Mouse (Mus musculus): ENCODE data around the gene Zfp239.
"Not testable (repeated sequence)": the region's sequence is repeated elsewhere in the genome, so short reads cannot be mapped to it uniquely, and the experiment has no call there.

Zfp239 gene

GRCm38 (mm10) chr6:117861848-117862247 is at the start of gene Zfp239:
Gene Zfp239 (plus strand): TSS chr6:117862100.
- DNase-seq (ENCODE audit: low spot score), result no peak

- no peak for DNase-seq (ENCODE audit: low spot score)
Measured at GRCm38 (mm10) chr6:117814681-117815080, 47.2 kb upstream of the Zfp239 start.

- DNase-seq (ENCODE audit: low spot score), result no peak
Measured at GRCm38 (mm10) chr6:117817108-117817541, 44.8 kb upstream of the Zfp239 start.

- no peak for DNase-seq (ENCODE audit: low spot score)
Measured at GRCm38 (mm10) chr6:117820327-117820726, 41.6 kb upstream of the Zfp239 start.

- DNase-seq (ENCODE audit: low spot score), result peak; percentile 83
Measured at GRCm38 (mm10) chr6:117825369-117825768, 36.5 kb upstream of the Zfp239 start.

GRCm38 (mm10) chr6:117828273-117828672 is 33.6 kb upstream of the Zfp239 start:
- DNase-seq (ENCODE audit: low spot score), result peak; percentile 82

- DNase-seq (ENCODE audit: low spot score), result peak; percentile 93
Measured at GRCm38 (mm10) chr6:117840686-117841510, 21.0 kb upstream of the Zfp239 start, which contains the start of gene Zfp637. Gene Zfp637 (plus strand): TSS chr6:117841180.

- DNase-seq (ENCODE audit: low spot score), result no peak
Measured at GRCm38 (mm10) chr6:117841511-117841955, 20.4 kb upstream of the Zfp239 start.

- no peak for DNase-seq (ENCODE audit: low spot score)
Measured at GRCm38 (mm10) chr6:117844597-117844996, 17.3 kb upstream of the Zfp239 start.

GRCm38 (mm10) chr6:117846671-117847070 is 15.2 kb upstream of the Zfp239 start:
- DNase-seq (ENCODE audit: low spot score), result not testable (repeated sequence)

- no peak for DNase-seq (ENCODE audit: low spot score)
Measured at GRCm38 (mm10) chr6:117847772-117848171, 14.1 kb upstream of the Zfp239 start.

GRCm38 (mm10) chr6:117848577-117848976 is 13.3 kb upstream of the Zfp239 start:
- DNase-seq (ENCODE audit: low spot score), result no peak

- no peak for DNase-seq (ENCODE audit: low spot score)
Measured at GRCm38 (mm10) chr6:117851747-117852146, 10.2 kb upstream of the Zfp239 start.

GRCm38 (mm10) chr6:117857990-117858389 is 3.9 kb upstream of the Zfp239 start:
- DNase-seq (ENCODE audit: low spot score), result no peak

GRCm38 (mm10) chr6:117862465-117862864 is 565 bp downstream of the Zfp239 start:
- no peak for DNase-seq (ENCODE audit: low spot score)

GRCm38 (mm10) chr6:117862899-117863620 is 1.2 kb downstream of the Zfp239 start:
- peak; percentile 67 for DNase-seq (ENCODE audit: low spot score)

GRCm38 (mm10) chr6:117863751-117864150 is 1.9 kb downstream of the Zfp239 start:
- no peak for DNase-seq (ENCODE audit: low spot score)

- DNase-seq (ENCODE audit: low spot score), result no peak
Measured at GRCm38 (mm10) chr6:117868187-117868586, 6.3 kb downstream of the Zfp239 start.

- no peak for DNase-seq (ENCODE audit: low spot score)
Measured at GRCm38 (mm10) chr6:117871034-117871433, 9.1 kb downstream of the Zfp239 start.

GRCm38 (mm10) chr6:117873450-117873849 is 11.6 kb downstream of the Zfp239 start:
- not testable (repeated sequence) for DNase-seq (ENCODE audit: low spot score)

GRCm38 (mm10) chr6:117874621-117875281 is 12.9 kb downstream of the Zfp239 start:
- no peak for DNase-seq (ENCODE audit: low spot score)

GRCm38 (mm10) chr6:117878700-117879407 is 17.0 kb downstream of the Zfp239 start:
- DNase-seq (ENCODE audit: low spot score), result no peak

Measured in testis, postnatal 10 days (tissue).